In the genomic region with DNA sequence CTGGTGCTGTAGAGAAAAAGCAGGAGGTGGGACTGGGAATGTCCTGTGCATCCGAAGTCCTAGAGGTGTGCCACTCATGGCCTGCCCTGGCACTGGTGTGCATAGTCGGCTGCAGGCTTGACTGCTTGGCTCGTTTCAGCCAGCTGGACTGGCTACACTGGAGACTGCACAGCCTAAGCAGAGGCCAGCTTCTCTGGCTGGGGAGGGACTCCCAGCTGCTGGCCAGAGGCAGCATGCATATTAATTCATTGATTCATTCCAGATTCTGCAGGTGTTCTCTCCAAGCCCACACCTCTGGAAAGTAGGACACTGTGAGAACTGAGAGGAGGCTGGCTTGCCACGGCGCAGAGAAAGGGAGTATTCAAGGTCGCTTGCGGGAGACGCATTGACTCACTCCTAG, we compare ENCODE assay signal across 9 mouse cellular contexts.
DNase-seq lines count a peak whose midpoint lies in the region; ATAC-seq and TF ChIP-seq lines count a peak whose summit lies in the region.
"Had no signal": no experiment of that assay in that cellular context is flagged by ENCODE, and none has a peak within 500 bp of the region (broad histone marks: within the 10 kb centered on the region; RNA-seq: fewer than 3 reads in every experiment).

No protein-coding gene starts in this region.

- peak overlapping the region; percentile 41; the same call in 1 of the 2 replicates for H3K27ac ChIP-seq in heart, embryonic 13.5 days (replicated peaks)
- H3K27ac ChIP-seq in stomach, embryonic 14.5 days (ENCODE audit: low read length) = no peak overlapping the region
- H3K27ac ChIP-seq in stomach, postnatal 0 days (replicated peaks) = no peak overlapping the region
- H3K27ac ChIP-seq in hindbrain, embryonic 16.5 days (ENCODE audit: low read depth, low read length) = peak overlapping the region; percentile 74
- H3K27ac ChIP-seq: liver, embryonic 15.5 days had no signal

- H3K9me3 ChIP-seq in heart, embryonic 13.5 days = no peaks in the 10 kb centered on the region
- H3K9me3 ChIP-seq in stomach, embryonic 14.5 days (ENCODE audit: control insufficient read depth, low read depth, low read length) = no peaks in the 10 kb centered on the region
- H3K9me3 ChIP-seq in stomach, postnatal 0 days (ENCODE audit: control insufficient read depth, low read length) = no peaks in the 10 kb centered on the region
- no peaks in the 10 kb centered on the region for H3K9me3 ChIP-seq in hindbrain, embryonic 16.5 days (ENCODE audit: control insufficient read depth, low read length)
- H3K9me3 ChIP-seq: liver, embryonic 15.5 days had no signal

- DNase-seq in heart, adult 8-10 months (ENCODE audit: low spot score) = no peak
- no peak for DNase-seq in stomach, postnatal 0 days (ENCODE audit: low spot score)
- DNase-seq in natural killer cell, adult 2 months (ENCODE audit: low spot score in 2 of 2) = no peak

- TF ChIP-seq EP300 in stomach, postnatal 0 days (optimal IDR thresholded peaks at IDR 0.05) = no peak

- H3K36me3 ChIP-seq in heart, embryonic 13.5 days = no peaks in the 10 kb centered on the region
- H3K36me3 ChIP-seq in stomach, embryonic 14.5 days (ENCODE audit: control insufficient read depth, insufficient read depth, low read length) = no peaks in the 10 kb centered on the region
- H3K36me3 ChIP-seq in stomach, postnatal 0 days (ENCODE audit: control insufficient read depth, insufficient read depth, low read length) = no peaks in the 10 kb centered on the region
- H3K36me3 ChIP-seq in hindbrain, embryonic 16.5 days (ENCODE audit: control insufficient read depth, insufficient read depth, low read length) = no peaks in the 10 kb centered on the region
- H3K36me3 ChIP-seq: liver, embryonic 15.5 days had no signal

- peaks cover 37% of the 10 kb centered on the region for H3K4me1 ChIP-seq in heart, embryonic 13.5 days
- H3K4me1 ChIP-seq in stomach, embryonic 14.5 days (ENCODE audit: control insufficient read depth, insufficient read depth, low read length) = no peaks in the 10 kb centered on the region
- H3K4me1 ChIP-seq in stomach, postnatal 0 days (replicated peaks; ENCODE audit: control insufficient read depth, insufficient read depth) = no peaks in the 10 kb centered on the region
- peaks cover 38% of the 10 kb centered on the region for H3K4me1 ChIP-seq in hindbrain, embryonic 16.5 days (ENCODE audit: control insufficient read depth, insufficient read depth, low read depth, low read length)
- H3K4me1 ChIP-seq: liver, embryonic 15.5 days had no signal

- no peak overlapping the region for H3K4me3 ChIP-seq in heart, embryonic 13.5 days
- no peak overlapping the region for H3K4me3 ChIP-seq in stomach, embryonic 14.5 days (ENCODE audit: low read depth, low read length)
- no peak overlapping the region for H3K4me3 ChIP-seq in stomach, postnatal 0 days (ENCODE audit: low read depth, low read length)
- no peak overlapping the region for H3K4me3 ChIP-seq in hindbrain, embryonic 16.5 days (ENCODE audit: low read length)
- H3K4me3 ChIP-seq: liver, embryonic 15.5 days had no signal

- H3K4me2 ChIP-seq in heart, embryonic 13.5 days = no peak overlapping the region
- no peak overlapping the region for H3K4me2 ChIP-seq in stomach, embryonic 14.5 days (replicated peaks; ENCODE audit: low read depth, low read length)
- H3K4me2 ChIP-seq in stomach, postnatal 0 days (replicated peaks; ENCODE audit: low read depth) = no peak overlapping the region
- H3K4me2 ChIP-seq in hindbrain, embryonic 16.5 days (ENCODE audit: low read length) = no peak overlapping the region
- H3K4me2 ChIP-seq: liver, embryonic 15.5 days had no signal

- TF ChIP-seq CTCF in stomach, postnatal 0 days (IDR thresholded peaks at IDR 0.05; ENCODE audit: low read depth) = no peak

- no peak overlapping the region for H3K9ac ChIP-seq in heart, embryonic 13.5 days
- no peak overlapping the region for H3K9ac ChIP-seq in stomach, embryonic 14.5 days (replicated peaks; ENCODE audit: low read depth, low read length)
- no peak overlapping the region for H3K9ac ChIP-seq in stomach, postnatal 0 days (ENCODE audit: low read length)
- 0 out of 2 replicates have a peak overlapping the region, but pooled peaks have one; percentile 15 for H3K9ac ChIP-seq in hindbrain, embryonic 16.5 days (ENCODE audit: low read depth, low read length)
- H3K9ac ChIP-seq: liver, embryonic 15.5 days had no signal

- 0 out of 2 replicates have a peak, but pooled peaks cover 6% of the 10 kb centered on the region for H3K27me3 ChIP-seq in heart, embryonic 13.5 days (replicated peaks)
- H3K27me3 ChIP-seq in stomach, embryonic 14.5 days (ENCODE audit: control insufficient read depth, insufficient read depth, low read length) = no peaks in the 10 kb centered on the region
- no peaks in the 10 kb centered on the region for H3K27me3 ChIP-seq in stomach, postnatal 0 days (ENCODE audit: control insufficient read depth, insufficient read depth, low read length)
- H3K27me3 ChIP-seq in hindbrain, embryonic 16.5 days (replicated peaks; ENCODE audit: control insufficient read depth, insufficient read depth, low read length) = no peaks in the 10 kb centered on the region
- H3K27me3 ChIP-seq: liver, embryonic 15.5 days had no signal

- WGBS in heart, embryonic 13.5 days = 67% methylated on average over 8 of the region's 8 CpGs
- WGBS in stomach, embryonic 14.5 days = 78% methylated on average over 8 of the region's 8 CpGs
- 73% methylated on average over 8 of the region's 8 CpGs for WGBS in stomach, postnatal 0 days
- 54% methylated on average over 8 of the region's 8 CpGs for WGBS in hindbrain, embryonic 16.5 days

- ATAC-seq in heart, embryonic 13.5 days (ENCODE audit: extremely low read depth, insufficient number of reproducible peaks, low FRiP score, low TSS enrichment) = peak; percentile 16; the same call in 1 of the 2 replicates
- 0 out of 2 replicates have a peak, but pooled peaks have one; percentile 26 for ATAC-seq in stomach, embryonic 14.5 days (ENCODE audit: insufficient number of reproducible peaks, insufficient read depth, low FRiP score, low read depth)
- ATAC-seq in stomach, postnatal 0 days (ENCODE audit: low FRiP score, low TSS enrichment) = no peak
- ATAC-seq in hindbrain, embryonic 16.5 days = peak; percentile 73
- no peak for ATAC-seq in megakaryocyte-erythroid progenitor cell, adult 5-6 weeks (replicated peaks; ENCODE audit: low FRiP score, low TSS enrichment, poor library complexity, severe bottlenecking)
- ATAC-seq in monocyte, adult 5-6 weeks (replicated peaks; ENCODE audit: insufficient number of reproducible peaks, low FRiP score, low TSS enrichment, poor library complexity, severe bottlenecking) = no peak

Comparison
In these comparisons a context has a peak if more than half of its experiments do, and no peak if none do; other contexts are left out.
1. ATAC-seq: peak in heart, embryonic 13.5 days (single experiment), stomach, embryonic 14.5 days (single experiment) and hindbrain, embryonic 16.5 days (single experiment); none in stomach, postnatal 0 days (single experiment), megakaryocyte-erythroid progenitor cell, adult 5-6 weeks (single experiment) and monocyte, adult 5-6 weeks (single experiment).
2. H3K27ac ChIP-seq: peak in heart, embryonic 13.5 days (single experiment) and hindbrain, embryonic 16.5 days (single experiment); none in stomach, embryonic 14.5 days (single experiment) and stomach, postnatal 0 days (single experiment).